Mouse (Mus musculus) limb, embryonic 15.5 days (tissue): ENCODE data around the gene Ptpdc1. TPM values are rescaled to one million over a fixed set of nuclear protein-coding genes. Genes with fewer than 3 reads are reported as not detected.

Source experiments
- ATAC-seq: fragments of 200-750 bp; cut with Nextera tagmentation; 2 replicates; pipeline ENCODE4 v1.8.0; 2017; ENCODE audit warnings: low read depth, moderate TSS enrichment; ENCODE audit not compliant: insufficient number of reproducible peaks, low FRiP score, low TSS enrichment
- H3K27ac ChIP-seq: fragments of 300-500 bp; sonication (generic); 2 replicates; pipeline ENCODE4 v1.5.1; 2015; ENCODE audit warnings: moderate library complexity, mild to moderate bottlenecking, inconsistent platforms
- H3K27me3 ChIP-seq: fragments of 300-500 bp; sonication (generic); 2 replicates; pipeline ENCODE4 v1.6.1; 2015; ENCODE audit warnings: inconsistent platforms
- H3K36me3 ChIP-seq: fragments of 300-500 bp; sonication (generic); 2 replicates; pipeline ENCODE4 v1.6.1; 2015; ENCODE audit warnings: inconsistent platforms
- H3K4me1 ChIP-seq: fragments of 300-500 bp; sonication (generic); 2 replicates; pipeline ENCODE4 v1.6.1; 2015; ENCODE audit warnings: inconsistent platforms
- H3K4me2 ChIP-seq: fragments of 300-500 bp; sonication (generic); 2 replicates; pipeline ENCODE4 v1.6.1; 2015; ENCODE audit warnings: mild to moderate bottlenecking, inconsistent platforms
- H3K4me3 ChIP-seq: fragments of 300-500 bp; sonication (generic); 2 replicates; pipeline ENCODE4 v1.5.1; 2015; ENCODE audit warnings: mild to moderate bottlenecking, inconsistent platforms
- H3K9ac ChIP-seq: fragments of 300-500 bp; sonication (generic); 2 replicates; pipeline ENCODE4 v1.6.1; 2015; ENCODE audit warnings: inconsistent platforms
- H3K9me3 ChIP-seq: fragments of 300-500 bp; sonication (generic); 2 replicates; pipeline ENCODE4 v1.6.1; 2016; ENCODE audit warnings: inconsistent platforms
- WGBS: fragments of 180-500 bp; shearing (Covaris S2); methylation state at CpG from one replicate; pipeline ENCODE4 v1.1.7; 2015; 5-methylcytosine and 5-hydroxymethylcytosine counted together
- polyA plus RNA-seq: library from polyadenylated mRNA; unstranded; fragments of >200 nt; fragmentation: Nextera tagmentation; extraction: Ambion mirVana; gene quantifications from 2 replicates; pipeline ENCODE4 v1.2.1, GENCODE M21; 2015

Ptpdc1 gene
- polyA plus RNA-seq, 1 experiment from 2014 or later = 14.5 TPM

GRCm38 (mm10) chr13:48650615-48651014 is 25.2 kb upstream of the Ptpdc1 start:
- 0% methylated on average over 1 of the region's 1 CpGs for WGBS
- no peak overlapping the region for H3K27ac ChIP-seq
- no peak overlapping the region for H3K4me3 ChIP-seq
- H3K27me3 ChIP-seq = peaks cover 31% of the 10 kb centered on the region
- H3K9ac ChIP-seq = no peak overlapping the region
- no peaks in the 10 kb centered on the region for H3K9me3 ChIP-seq
- H3K4me2 ChIP-seq = no peak overlapping the region
- H3K4me1 ChIP-seq = no peaks in the 10 kb centered on the region
- no peaks in the 10 kb centered on the region for H3K36me3 ChIP-seq
- ATAC-seq = no peak

- peaks cover 2% of the 10 kb centered on the region; the same call in 1 of the 2 replicates for H3K27me3 ChIP-seq
- H3K9me3 ChIP-seq = no peaks in the 10 kb centered on the region
- H3K4me1 ChIP-seq = no peaks in the 10 kb centered on the region
- no peak overlapping the region for H3K4me3 ChIP-seq
- 90% methylated on average over 4 of the region's 4 CpGs for WGBS
- ATAC-seq = no peak
- no peak overlapping the region for H3K27ac ChIP-seq
- no peak overlapping the region for H3K4me2 ChIP-seq
- H3K9ac ChIP-seq = no peak overlapping the region
- no peaks in the 10 kb centered on the region for H3K36me3 ChIP-seq
Observed at GRCm38 (mm10) chr13:48646696-48647095, 21.2 kb upstream of the Ptpdc1 start.

DNA sequence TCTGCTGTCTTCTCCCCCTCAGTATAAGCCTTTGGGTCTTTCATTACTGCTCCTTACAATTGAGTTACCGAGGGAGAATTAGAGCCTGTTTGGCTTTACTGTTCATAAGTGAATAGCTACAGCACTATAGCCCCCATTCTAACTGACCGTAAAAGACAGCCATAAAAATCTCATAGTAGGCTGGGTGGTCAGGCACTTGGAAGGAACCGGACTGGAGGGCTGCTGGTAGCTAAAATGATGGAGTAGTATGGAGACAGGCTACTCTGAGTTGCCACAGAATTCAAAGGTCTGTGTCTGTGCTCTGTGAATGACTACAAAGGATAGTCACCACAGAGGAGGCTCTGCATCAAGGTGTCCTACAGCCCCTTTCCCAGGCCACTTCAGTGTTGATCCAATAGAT is 18.5 kb upstream of the Ptpdc1 start:
- no peak overlapping the region for H3K4me2 ChIP-seq
- no peaks in the 10 kb centered on the region for H3K4me1 ChIP-seq
- no peaks in the 10 kb centered on the region for H3K27me3 ChIP-seq
- no peaks in the 10 kb centered on the region for H3K36me3 ChIP-seq
- no peaks in the 10 kb centered on the region for H3K9me3 ChIP-seq
- H3K9ac ChIP-seq = no peak overlapping the region
- WGBS = 49% methylated on average over 3 of the region's 3 CpGs
- H3K4me3 ChIP-seq = no peak overlapping the region
- ATAC-seq = no peak
- H3K27ac ChIP-seq = no peak overlapping the region

- WGBS = 78% methylated on average over 6 of the region's 6 CpGs
- Histone ChIP-seq H3K27ac (no peak overlapping the region), H3K27me3 (no peaks in the 10 kb centered on the region)
Observed at GRCm38 (mm10) chr13:48643072-48643471, 17.6 kb upstream of the Ptpdc1 start.

DNA sequence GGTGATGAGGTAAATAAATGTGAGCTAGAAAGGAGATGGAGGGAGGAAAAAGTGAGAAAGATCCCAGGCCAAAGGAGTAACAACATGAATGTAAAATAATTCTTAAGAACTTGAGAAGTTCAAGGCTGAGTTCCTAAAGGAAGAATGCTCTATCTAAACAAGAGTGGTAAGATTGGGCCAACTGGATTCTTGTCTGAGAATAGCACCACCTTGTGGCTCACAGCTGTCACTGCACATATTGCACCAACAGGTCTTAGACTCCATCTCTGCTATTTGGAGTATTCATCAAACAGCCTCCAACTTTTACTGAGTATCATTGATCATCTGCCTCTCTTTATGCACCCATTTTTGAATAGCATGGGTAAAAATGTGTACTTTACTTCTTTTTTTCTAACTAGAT is 14.1 kb upstream of the Ptpdc1 start:
- Histone ChIP-seq H3K27ac (no peak overlapping the region), H3K27me3 (no peaks in the 10 kb centered on the region), H3K9ac (no peak overlapping the region), H3K9me3 (no peaks in the 10 kb centered on the region), H3K4me1 (no peaks in the 10 kb centered on the region), H3K4me3 (no peak overlapping the region), H3K4me2 (no peak overlapping the region), H3K36me3 (no peaks in the 10 kb centered on the region)
- no peak for ATAC-seq

More at GRCm38 (mm10) chr13:48643072-48643471, 17.6 kb upstream of the Ptpdc1 start:
- H3K9me3 ChIP-seq = no peaks in the 10 kb centered on the region
- no peak overlapping the region for H3K9ac ChIP-seq
- no peak for ATAC-seq
- H3K4me3 ChIP-seq = no peak overlapping the region
- no peaks in the 10 kb centered on the region for H3K4me1 ChIP-seq
- H3K36me3 ChIP-seq = no peaks in the 10 kb centered on the region
- H3K4me2 ChIP-seq = no peak overlapping the region

GRCm38 (mm10) chr13:48637706-48638105 is 12.2 kb upstream of the Ptpdc1 start:
- H3K4me3 ChIP-seq = no peak overlapping the region
- no peaks in the 10 kb centered on the region for H3K9me3 ChIP-seq
- no peaks in the 10 kb centered on the region for H3K36me3 ChIP-seq
- no peak overlapping the region for H3K9ac ChIP-seq
- H3K27me3 ChIP-seq = no peaks in the 10 kb centered on the region
- ATAC-seq = no peak
- H3K4me1 ChIP-seq = no peaks in the 10 kb centered on the region
- no peak overlapping the region for H3K27ac ChIP-seq
- H3K4me2 ChIP-seq = no peak overlapping the region
- 61% methylated on average over 2 of the region's 2 CpGs for WGBS

GRCm38 (mm10) chr13:48631691-48632090 is 6.2 kb upstream of the Ptpdc1 start:
- no peaks in the 10 kb centered on the region for H3K27me3 ChIP-seq
- H3K9ac ChIP-seq = no peak overlapping the region
- WGBS = 65% methylated on average over 5 of the region's 5 CpGs
- no peaks in the 10 kb centered on the region for H3K9me3 ChIP-seq
- no peak overlapping the region for H3K27ac ChIP-seq
- H3K4me1 ChIP-seq = no peaks in the 10 kb centered on the region
- H3K4me3 ChIP-seq = no peak overlapping the region
- ATAC-seq = no peak
- H3K4me2 ChIP-seq = no peak overlapping the region
- no peaks in the 10 kb centered on the region for H3K36me3 ChIP-seq

DNA sequence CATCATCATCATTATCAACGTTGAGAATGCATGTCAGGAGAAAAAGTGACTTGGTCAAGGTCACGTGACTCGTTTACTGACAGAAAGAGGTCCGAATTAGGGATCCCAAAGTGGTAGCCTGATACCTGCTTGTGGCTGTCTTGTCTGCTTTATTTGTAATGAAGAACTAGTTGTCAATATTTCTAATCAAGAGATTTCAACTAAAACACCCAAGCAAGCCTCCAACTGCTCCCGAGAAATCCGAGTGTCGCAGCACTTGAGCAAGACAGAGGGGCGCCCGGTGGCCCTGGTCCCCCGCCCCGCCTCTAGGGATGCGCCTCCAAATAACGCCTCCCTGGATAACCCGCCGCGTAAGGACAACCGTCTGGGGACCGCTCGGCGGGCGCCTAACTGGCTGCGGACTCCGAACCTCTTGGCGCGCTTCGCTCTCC is 481 bp downstream of the Ptpdc1 start:
- Histone ChIP-seq H3K4me1 (peaks cover 6% of the 10 kb centered on the region; the same call in 1 of the 2 replicates), H3K9ac (peak overlapping the region; percentile 87), H3K4me2 (peak overlapping the region; percentile 89), H3K9me3 (no peaks in the 10 kb centered on the region), H3K27me3 (0 out of 2 replicates have a peak, but pooled peaks cover 2% of the 10 kb centered on the region), H3K4me3 (peak overlapping the region; percentile 81), H3K27ac (peak overlapping the region; percentile 89), H3K36me3 (no peaks in the 10 kb centered on the region)
- peak; percentile 48; the same call in 1 of the 2 replicates for ATAC-seq
- 1% methylated on average over 26 of the region's 26 CpGs for WGBS

GRCm38 (mm10) chr13:48618890-48619289 is 6.6 kb downstream of the Ptpdc1 start:
- no peaks in the 10 kb centered on the region for H3K9me3 ChIP-seq
- H3K27ac ChIP-seq = no peak overlapping the region
- 24% methylated on average over 4 of the region's 4 CpGs for WGBS
- H3K4me2 ChIP-seq = no peak overlapping the region
- ATAC-seq = no peak
- H3K9ac ChIP-seq = no peak overlapping the region
- H3K4me3 ChIP-seq = no peak overlapping the region
- H3K36me3 ChIP-seq = peaks cover 4% of the 10 kb centered on the region; the same call in 1 of the 2 replicates
- peaks cover 6% of the 10 kb centered on the region; the same call in 1 of the 2 replicates for H3K4me1 ChIP-seq
- no peaks in the 10 kb centered on the region for H3K27me3 ChIP-seq

DNA sequence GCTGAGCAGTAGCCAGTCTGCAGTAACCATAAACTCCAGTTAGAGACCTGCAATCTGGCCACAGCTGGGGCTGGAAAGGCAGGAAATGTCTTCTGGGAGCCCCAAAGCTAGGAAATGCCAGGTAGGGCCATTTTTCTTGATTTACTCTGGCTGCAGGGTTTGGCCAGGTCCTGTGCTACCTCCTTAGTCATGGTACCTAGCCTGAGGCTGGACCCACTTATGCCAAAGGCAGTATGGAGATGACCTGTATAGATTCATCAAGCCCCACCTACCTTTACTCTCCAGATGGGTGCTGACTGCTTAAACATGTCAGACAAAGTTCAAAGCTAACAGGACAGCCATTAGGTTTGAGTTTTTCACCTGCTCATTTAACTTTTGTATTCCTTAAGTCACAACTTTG is 7.7 kb downstream of the Ptpdc1 start:
- no peak overlapping the region for H3K27ac ChIP-seq
- no peaks in the 10 kb centered on the region for H3K9me3 ChIP-seq
- no peaks in the 10 kb centered on the region for H3K27me3 ChIP-seq
- ATAC-seq = no peak
- H3K4me3 ChIP-seq = no peak overlapping the region
- no peak overlapping the region for H3K4me2 ChIP-seq
- no peak overlapping the region for H3K9ac ChIP-seq
- H3K36me3 ChIP-seq = peaks cover 4% of the 10 kb centered on the region; the same call in 1 of the 2 replicates
- H3K4me1 ChIP-seq = peaks cover 6% of the 10 kb centered on the region; the same call in 1 of the 2 replicates

GRCm38 (mm10) chr13:48614525-48614924 is 10.9 kb downstream of the Ptpdc1 start:
- ATAC-seq = no peak
- WGBS = 84% methylated on average over 2 of the region's 2 CpGs
- H3K4me1 ChIP-seq = peaks cover 6% of the 10 kb centered on the region; the same call in 1 of the 2 replicates
- no peaks in the 10 kb centered on the region for H3K27me3 ChIP-seq
- peaks cover 4% of the 10 kb centered on the region; the same call in 1 of the 2 replicates for H3K36me3 ChIP-seq
- no peak overlapping the region for H3K27ac ChIP-seq
- no peak overlapping the region for H3K9ac ChIP-seq
- no peak overlapping the region for H3K4me3 ChIP-seq
- no peaks in the 10 kb centered on the region for H3K9me3 ChIP-seq
- no peak overlapping the region for H3K4me2 ChIP-seq

GRCm38 (mm10) chr13:48609106-48609505 is 16.4 kb downstream of the Ptpdc1 start:
- H3K27me3 ChIP-seq = no peaks in the 10 kb centered on the region
- ATAC-seq = no peak

GRCm38 (mm10) chr13:48604591-48604990 is 20.9 kb downstream of the Ptpdc1 start:
- ATAC-seq = no peak
- H3K36me3 ChIP-seq = 0 out of 2 replicates have a peak, but pooled peaks cover 7% of the 10 kb centered on the region
- no peaks in the 10 kb centered on the region for H3K9me3 ChIP-seq
- H3K9ac ChIP-seq = no peak overlapping the region
- H3K27ac ChIP-seq = no peak overlapping the region
- no peaks in the 10 kb centered on the region for H3K27me3 ChIP-seq
- WGBS = 84% methylated on average over 5 of the region's 5 CpGs
- peaks cover 13% of the 10 kb centered on the region; the same call in 1 of the 2 replicates for H3K4me1 ChIP-seq
- no peak overlapping the region for H3K4me3 ChIP-seq
- H3K4me2 ChIP-seq = no peak overlapping the region

More at GRCm38 (mm10) chr13:48609106-48609505, 16.4 kb downstream of the Ptpdc1 start:
- H3K36me3 ChIP-seq = no peaks in the 10 kb centered on the region
- 65% methylated on average over 5 of the region's 5 CpGs for WGBS
- no peaks in the 10 kb centered on the region for H3K9me3 ChIP-seq
- peaks cover 13% of the 10 kb centered on the region; the same call in 1 of the 2 replicates for H3K4me1 ChIP-seq
- no peak overlapping the region for H3K4me2 ChIP-seq
- H3K27ac ChIP-seq = no peak overlapping the region
- no peak overlapping the region for H3K9ac ChIP-seq
- no peak overlapping the region for H3K4me3 ChIP-seq
